In the genomic region with DNA sequence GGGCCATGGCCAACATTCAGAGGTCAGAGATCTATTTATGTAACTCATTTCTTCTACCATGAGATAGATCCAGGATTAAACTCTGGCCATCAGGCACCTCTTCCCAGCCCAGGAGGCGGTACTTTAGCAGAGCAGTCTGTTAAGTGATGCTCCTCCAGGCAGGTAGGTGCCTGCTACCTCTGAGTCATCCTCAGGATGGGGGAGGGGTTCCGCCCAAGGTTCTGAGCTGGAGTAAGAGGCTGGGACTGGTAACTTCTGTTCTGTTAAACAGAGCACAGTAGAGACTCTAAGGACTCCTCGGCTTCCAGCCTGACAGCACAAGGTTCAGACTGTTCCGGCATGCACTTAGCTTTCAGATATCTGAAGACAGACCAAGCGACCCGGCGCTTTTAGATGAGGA, we compare ENCODE assay signal across 16 mouse cellular contexts. TPM values are rescaled to one million over a fixed set of nuclear protein-coding genes. Genes with fewer than 3 reads are reported as not detected.
DNase-seq lines count a peak whose midpoint lies in the region; ATAC-seq lines count a peak whose summit lies in the region.
"Had no signal": no experiment of that assay in that cellular context is flagged by ENCODE, and none has a peak within 500 bp of the region (broad histone marks: within the 10 kb centered on the region; RNA-seq: fewer than 3 reads in every experiment).

No protein-coding gene starts in this region.

- no peak for ATAC-seq in erythroblast, adult 5-6 weeks (replicated peaks; ENCODE audit: low FRiP score, poor library complexity, severe bottlenecking)
- ATAC-seq: activated CD4-positive, CD25-positive, alpha-beta regulatory T cell, adult 4 months; forebrain, embryonic 14.5 days had no signal

- peak; percentile 20 for DNase-seq in right cerebral cortex, adult 2 months (ENCODE audit: low spot score in 2 of 2)
- DNase-seq in right cerebral cortex, postnatal 14 days, result no peak
- peak; percentile 3 to 6 for DNase-seq in urinary bladder, postnatal 36 days (ENCODE audit: low spot score in 2 of 2)
- no peak for DNase-seq in urinary bladder, adult 2 months (ENCODE audit: low spot score)
- DNase-seq in R1 (ENCODE audit: low read depth, low spot score) (peak; percentile 61), MN1 (ENCODE audit: low spot score) (no peak)
- DNase-seq: adrenal gland, postnatal 14 days; cerebellum, adult 18-20 months; gastrocnemius, adult 2 months; gastrocnemius, postnatal 25 days; heart, adult 11 months; heart, postnatal 36 days had no signal

RNA-seq across cellular contexts. Expression of a gene that starts 31.2 kb away (rescaled TPM):
- 0.15 and 0.16 TPM in 2 replicates for polyA plus RNA-seq in urinary bladder, adult 2 months (2012; rRNA removed)
- total RNA-seq in erythroblast, adult 5-6 weeks (2015; ENCODE audit: low replicate concordance), result not detected in 2 replicates
- total RNA-seq in erythroblast, adult 5-6 weeks (2017; ENCODE audit: low replicate concordance), result not detected in 2 replicates
- total RNA-seq: adrenal gland, adult 18-20 months; adrenal gland, postnatal 14 days had no signal

RNA-seq across cellular contexts. Expression of a gene that starts 56.7 kb away (rescaled TPM):
- 32.4 and 42.3 TPM in 2 replicates for polyA plus RNA-seq in urinary bladder, adult 2 months (2012; rRNA removed)
- not detected in 2 replicates for total RNA-seq in erythroblast, adult 5-6 weeks (2015; ENCODE audit: low replicate concordance)
- total RNA-seq in erythroblast, adult 5-6 weeks (2017; ENCODE audit: low replicate concordance), result not detected in 2 replicates

Comparison
In these comparisons a context has a peak if more than half of its experiments do, and no peak if none do; other contexts are left out.
1. DNase-seq: peak in right cerebral cortex, adult 2 months (2 of 2), urinary bladder, postnatal 36 days (2 of 2) and R1 (single experiment); none in right cerebral cortex, postnatal 14 days (single experiment), urinary bladder, adult 2 months (single experiment) and MN1 (single experiment).